Comparison of ENCODE assay signal across 9 mouse cellular contexts in the genomic region with DNA sequence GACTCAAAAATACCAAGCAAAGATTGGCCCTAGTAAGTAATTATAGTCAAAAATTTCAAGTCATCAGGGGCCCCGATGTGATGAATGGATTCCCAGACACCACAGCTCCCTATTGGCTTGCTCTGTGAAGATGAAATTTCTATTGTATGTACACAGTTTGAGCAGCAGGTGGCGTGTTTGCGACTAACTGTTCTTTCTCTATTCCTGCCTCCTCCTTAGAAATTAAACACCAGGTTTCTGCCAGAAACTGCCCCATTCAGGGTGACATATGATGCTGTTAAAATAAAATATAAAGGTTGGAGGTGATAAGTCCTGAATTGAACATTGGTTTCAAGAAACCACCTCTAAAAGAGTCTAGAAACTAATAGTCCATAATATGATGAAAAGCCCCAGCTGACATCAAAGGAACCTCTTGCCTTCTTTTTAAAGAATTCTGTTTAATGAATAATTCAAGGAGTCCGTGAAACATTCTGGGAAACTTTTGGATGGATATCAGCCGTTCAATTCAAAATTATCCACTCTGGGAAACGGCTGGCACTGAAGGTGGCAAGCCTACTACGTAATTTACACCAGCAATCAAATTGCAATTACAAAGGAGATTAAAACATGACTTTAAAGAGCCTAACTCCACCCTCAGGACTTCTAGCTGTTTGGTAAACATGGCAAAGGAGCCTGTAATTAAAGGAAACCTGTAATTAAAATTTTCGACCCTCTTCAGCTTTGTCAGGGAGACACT.
A peak's percentile ranks its signal among the peaks of the same experiment; 100 is the strongest.
DNase-seq lines count a peak whose midpoint lies in the region; ATAC-seq and TF ChIP-seq lines count a peak whose summit lies in the region.
"Had no signal": no experiment of that assay in that cellular context is flagged by ENCODE, and none has a peak within 500 bp of the region (broad histone marks: within the 10 kb centered on the region; RNA-seq: fewer than 3 reads in every experiment).

No protein-coding gene starts in this region.

- no peak overlapping the region for H3K9ac ChIP-seq in heart, postnatal 0 days (replicated peaks; ENCODE audit: low read depth, low read length)
- no peak overlapping the region for H3K9ac ChIP-seq in midbrain, postnatal 0 days (replicated peaks; ENCODE audit: low read length, poor library complexity, severe bottlenecking)
- H3K9ac ChIP-seq: liver, embryonic 15.5 days had no signal

- no peaks in the 10 kb centered on the region for H3K9me3 ChIP-seq in heart, postnatal 0 days (replicated peaks; ENCODE audit: control insufficient read depth, low read length)
- H3K9me3 ChIP-seq in midbrain, postnatal 0 days (ENCODE audit: low read length), result no peaks in the 10 kb centered on the region
- H3K9me3 ChIP-seq: liver, embryonic 15.5 days had no signal

- H3K36me3 ChIP-seq in heart, postnatal 0 days (replicated peaks; ENCODE audit: control insufficient read depth, insufficient read depth, low read length), result no peaks in the 10 kb centered on the region
- H3K36me3 ChIP-seq in midbrain, postnatal 0 days (ENCODE audit: insufficient read depth, low read length), result no peaks in the 10 kb centered on the region
- H3K36me3 ChIP-seq: liver, embryonic 15.5 days had no signal

- no peaks in the 10 kb centered on the region for H3K27me3 ChIP-seq in heart, postnatal 0 days (ENCODE audit: control insufficient read depth, insufficient read depth, low read length)
- no peaks in the 10 kb centered on the region for H3K27me3 ChIP-seq in midbrain, postnatal 0 days (ENCODE audit: insufficient read depth, low read length)
- H3K27me3 ChIP-seq: liver, embryonic 15.5 days had no signal

- intact Hi-C loops in heart, postnatal 25 days (cut with DNase I), result loop anchor here (2.0 kb wide), 1 partner anchor 162 kb away; no protein-coding TSS in a partner anchor

- no peak overlapping the region for H3K27ac ChIP-seq in heart, postnatal 0 days (ENCODE audit: low read depth)
- no peak overlapping the region for H3K27ac ChIP-seq in midbrain, postnatal 0 days (ENCODE audit: low read depth, low read length)
- H3K27ac ChIP-seq: liver, embryonic 15.5 days had no signal

- no peak overlapping the region for H3K4me3 ChIP-seq in heart, postnatal 0 days (ENCODE audit: low read depth, low read length)
- H3K4me3 ChIP-seq in midbrain, postnatal 0 days (ENCODE audit: low read depth, low read length), result no peak overlapping the region
- H3K4me3 ChIP-seq: liver, embryonic 15.5 days had no signal

- DNase-seq in heart, postnatal 0 days (ENCODE audit: low spot score), result no peak
- DNase-seq in heart, postnatal 25 days (ENCODE audit: low spot score), result no peak
- DNase-seq in embryo, embryonic 11 days, result peak; percentile 50
- peak; percentile 37 to 78 for DNase-seq in layer of hippocampus, adult 18-20 months (ENCODE audit: low spot score in 2 of 2)
- peak; percentile 65 for DNase-seq in midbrain, postnatal 0 days (ENCODE audit: low spot score)
- no peak for DNase-seq in spleen, postnatal 4 days (ENCODE audit: low spot score in 2 of 2)
- no peak for DNase-seq in spleen, postnatal 36 days (ENCODE audit: low spot score in 2 of 2)

- no peak for TF ChIP-seq EP300 in heart, postnatal 0 days (IDR thresholded peaks at IDR 0.05; ENCODE audit: low read depth)

- no peak for ATAC-seq in heart, postnatal 0 days (ENCODE audit: insufficient read depth, low read depth)
- 0 out of 2 replicates have a peak, but pooled peaks have one; percentile 49 for ATAC-seq in midbrain, postnatal 0 days (ENCODE audit: low FRiP score)
- no peak for ATAC-seq in erythroblast, adult 5-6 weeks (replicated peaks; ENCODE audit: low FRiP score, poor library complexity, severe bottlenecking)

- no peak overlapping the region for H3K4me2 ChIP-seq in heart, postnatal 0 days (ENCODE audit: low read depth, low read length)
- H3K4me2 ChIP-seq in midbrain, postnatal 0 days (ENCODE audit: low read depth, low read length, poor library complexity, severe bottlenecking), result no peak overlapping the region
- H3K4me2 ChIP-seq: liver, embryonic 15.5 days had no signal

- TF ChIP-seq CTCF in heart, postnatal 0 days (IDR thresholded peaks at IDR 0.05; ENCODE audit: low read depth), result peak; percentile 36
- peak; percentile 61 for TF ChIP-seq CTCF in midbrain, postnatal 0 days (IDR thresholded peaks at IDR 0.05)

- WGBS in heart, postnatal 0 days, result 40% methylated on average over 8 of the region's 8 CpGs
- 14% methylated on average over 8 of the region's 8 CpGs for WGBS in midbrain, postnatal 0 days

- H3K4me1 ChIP-seq in heart, postnatal 0 days (ENCODE audit: control insufficient read depth, insufficient read depth), result no peaks in the 10 kb centered on the region
- no peaks in the 10 kb centered on the region for H3K4me1 ChIP-seq in midbrain, postnatal 0 days (ENCODE audit: insufficient read depth, low read length)
- H3K4me1 ChIP-seq: liver, embryonic 15.5 days had no signal

Comparison
In these comparisons a context has a peak if more than half of its experiments do, and no peak if none do; other contexts are left out.
1. DNase-seq: peak in embryo, embryonic 11 days (single experiment), layer of hippocampus, adult 18-20 months (2 of 2) and midbrain, postnatal 0 days (single experiment); none in heart, postnatal 0 days (single experiment), heart, postnatal 25 days (single experiment), spleen, postnatal 4 days (0 of 2) and spleen, postnatal 36 days (0 of 2).